Mouse (Mus musculus) ES-E14 (cell line): ENCODE measurements around the gene Fam57a.

ENCODE experiments used
- CHD2 ChIP-seq: IDR thresholded peaks from 2 replicates; pipeline ENCODE4 v1.6.1; 2014; ENCODE audit warnings: mild to moderate bottlenecking, low read depth, low read length, inconsistent platforms
- HCFC1 ChIP-seq: IDR thresholded peaks from 2 replicates; pipeline ENCODE4 v1.6.1; 2012; ENCODE audit warnings: low read length, inconsistent platforms, borderline replicate concordance; ENCODE audit not compliant: insufficient read depth
- MAFK ChIP-seq: IDR thresholded peaks from 2 replicates; pipeline ENCODE4 v1.6.1; 2014; ENCODE audit warnings: mild to moderate bottlenecking, low read depth, low read length, inconsistent platforms; ENCODE audit not compliant: insufficient read depth
- ZC3H11A ChIP-seq: IDR thresholded peaks from 2 replicates; pipeline ENCODE4 v1.6.1; 2012; ENCODE audit warnings: low read depth, mild to moderate bottlenecking, inconsistent platforms, low read length, borderline replicate concordance
- ZNF384 ChIP-seq: IDR thresholded peaks from 2 replicates; pipeline ENCODE4 v1.6.1; 2012; ENCODE audit warnings: low read depth, low read length, inconsistent platforms

GRCm38 (mm10) chr11:76261224-76261623, 81.8 kb downstream of the Fam57a start:
- TF ChIP-seq MAFK (no peak), ZNF384 (no peak), HCFC1 (no peak), CHD2 (no peak), ZC3H11A (no peak)
